Mouse (Mus musculus): Measurements from ENCODE around the gene Gm26920. TPM values are rescaled to one million over a fixed set of nuclear protein-coding genes. Genes with fewer than 3 reads are reported as not detected.
"Not testable (repeated sequence)": the region's sequence is repeated elsewhere in the genome, so short reads cannot be mapped to it uniquely, and the experiment has no call there.

Gene Gm26920
- polyA plus RNA-seq (2014; fragmentation: Nextera tagmentation; extraction: Ambion mirVana) = 3.6 and 4.8 TPM in 2 replicates

DNA sequence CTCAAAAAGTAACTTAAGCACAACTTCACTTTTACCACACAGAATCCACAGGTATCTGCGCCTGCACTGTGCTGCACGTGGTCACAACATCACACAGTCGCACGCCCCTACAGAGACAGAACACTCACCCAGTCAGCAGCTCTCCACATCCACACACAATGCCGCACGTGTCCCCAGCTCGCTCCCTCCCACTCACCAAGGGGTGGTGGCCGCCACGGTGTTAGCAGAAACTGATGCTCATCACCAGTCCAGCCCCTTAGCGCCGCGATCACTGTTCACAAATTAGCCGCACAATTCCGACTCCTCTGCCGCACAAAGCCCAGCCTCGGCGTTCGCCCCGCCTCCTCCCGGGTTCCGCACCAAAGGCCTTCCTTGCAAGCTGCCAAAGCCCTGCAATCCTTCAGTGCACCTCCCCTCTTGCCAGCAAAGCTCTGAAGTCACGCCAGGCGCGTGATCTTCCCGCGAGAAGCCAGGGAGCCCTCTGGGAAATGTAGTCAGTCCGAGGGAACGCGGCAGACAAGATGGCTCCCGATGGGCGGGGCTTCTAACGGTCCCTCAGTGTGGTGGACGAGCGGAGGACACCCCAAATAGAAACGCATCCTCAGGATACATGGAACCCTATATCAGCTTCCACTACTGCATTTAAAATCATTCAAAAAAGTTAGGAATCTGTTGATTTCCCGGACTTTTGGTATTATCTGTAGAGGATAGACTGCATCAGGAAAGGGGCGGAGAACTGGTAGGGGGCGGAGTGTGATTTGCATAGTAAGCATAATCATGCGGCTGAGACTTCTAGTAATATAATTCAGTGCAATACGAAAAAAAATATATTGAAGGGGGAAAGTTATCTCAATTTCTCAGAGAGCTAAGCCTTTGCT is at the start of gene Gm26920, which contains the start of gene Zfp566:
Gene Gm26920, minus strand, starts transcription at position 319 of the 878 bp plus-strand sequence.
Gene Zfp566, minus strand, starts transcription at position 436 of the 878 bp plus-strand sequence.
- Histone ChIP-seq H3K36me3 (replicated peaks; ENCODE audit: control insufficient read depth, insufficient read depth, low read depth, low read length) (peaks cover 5% of the 10 kb centered on the region), H3K4me3 (ENCODE audit: low read depth, low read length) (peak within 1 kb of the TSS; percentile 64), H3K4me1 (ENCODE audit: control insufficient read depth, insufficient read depth, low read length) (peaks cover 2% of the 10 kb centered on the region; the same call in 1 of the 2 replicates), H3K9me3 (replicated peaks; ENCODE audit: control insufficient read depth, low read length) (no peaks in the 10 kb centered on the region), H3K9ac (replicated peaks; ENCODE audit: low read length) (peak within 1 kb of the TSS; percentile 70), H3K27ac (replicated peaks; ENCODE audit: low read depth, low read length) (peak within 1 kb of the TSS; percentile 72; the same call in 1 of the 2 replicates), H3K4me2 (ENCODE audit: low read depth, low read length) (peak within 1 kb of the TSS; percentile 74), H3K27me3 (ENCODE audit: control insufficient read depth, insufficient read depth, low read length) (no peaks in the 10 kb centered on the region)
- ATAC-seq (replicated peaks; ENCODE audit: insufficient number of reproducible peaks, low FRiP score, low TSS enrichment, low read depth) (peak; percentile 85), DNase-seq (ENCODE audit: low spot score) (peak; percentile 99)
- under 1% methylated on average over 40 of the region's 40 CpGs for WGBS

DNA sequence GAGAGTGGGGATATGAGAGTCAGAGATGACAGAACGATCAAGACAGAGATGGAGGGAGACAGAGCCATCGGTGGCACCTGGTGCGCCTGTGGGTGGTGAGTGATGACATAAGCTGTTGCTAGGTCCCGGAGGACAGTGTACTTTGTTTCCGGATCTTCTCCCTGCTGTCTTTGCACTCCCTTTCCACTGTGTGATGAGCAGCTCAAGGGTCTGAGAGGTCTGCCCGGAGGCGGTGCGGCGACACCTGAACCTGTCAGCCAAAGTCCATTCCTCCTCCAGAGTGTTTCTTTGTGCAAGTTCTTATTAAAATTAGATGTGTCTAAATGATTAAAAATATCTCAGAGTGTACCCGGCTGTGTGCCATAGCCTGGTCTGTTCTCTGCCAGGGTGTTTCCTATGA is 46.6 kb upstream of the Gm26920 start:
- no peaks in the 10 kb centered on the region for H3K27me3 ChIP-seq (ENCODE audit: control insufficient read depth, insufficient read depth, low read length)
- peaks cover 11% of the 10 kb centered on the region for H3K36me3 ChIP-seq (replicated peaks; ENCODE audit: control insufficient read depth, insufficient read depth, low read depth, low read length)
- no peak overlapping the region for H3K27ac ChIP-seq (replicated peaks; ENCODE audit: low read depth, low read length)
- DNase-seq (ENCODE audit: low spot score) (no peak), ATAC-seq (replicated peaks; ENCODE audit: insufficient number of reproducible peaks, low FRiP score, low TSS enrichment, low read depth) (no peak)
- no peak overlapping the region for H3K9ac ChIP-seq (replicated peaks; ENCODE audit: low read length)
- 88% methylated on average over 10 of the region's 10 CpGs for WGBS
- H3K4me2 ChIP-seq (ENCODE audit: low read depth, low read length) = no peak overlapping the region
- H3K9me3 ChIP-seq (replicated peaks; ENCODE audit: control insufficient read depth, low read length) = no peaks in the 10 kb centered on the region; the same call in 1 of the 2 replicates
- no peak overlapping the region for H3K4me3 ChIP-seq (ENCODE audit: low read depth, low read length)
- no peaks in the 10 kb centered on the region for H3K4me1 ChIP-seq (ENCODE audit: control insufficient read depth, insufficient read depth, low read length)

DNA sequence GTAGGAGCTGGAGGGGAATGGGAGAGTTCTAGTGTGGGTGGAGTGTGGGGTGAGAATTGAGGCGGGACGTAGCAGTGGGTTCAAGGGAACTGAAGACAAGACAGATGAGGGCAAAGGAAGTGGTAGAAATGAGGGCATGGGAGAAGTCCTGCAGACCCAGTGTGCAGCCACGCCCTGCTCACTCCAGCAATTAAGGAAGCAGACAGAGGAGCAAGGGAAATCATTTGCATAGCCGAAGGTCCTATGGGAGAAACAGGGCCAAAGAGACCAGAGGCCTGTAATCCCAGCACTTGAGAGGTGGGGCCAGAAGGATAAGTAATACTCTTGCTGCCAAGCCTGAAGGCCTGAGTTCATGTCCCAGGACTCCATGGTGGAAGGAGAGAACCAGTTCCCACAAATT is 42.2 kb upstream of the Gm26920 start:
- DNase-seq (ENCODE audit: low spot score) = no peak
- WGBS = 91% methylated on average over 4 of the region's 4 CpGs
- Histone ChIP-seq H3K4me2 (ENCODE audit: low read depth, low read length) (no peak overlapping the region), H3K36me3 (replicated peaks; ENCODE audit: control insufficient read depth, insufficient read depth, low read depth, low read length) (peaks cover 13% of the 10 kb centered on the region), H3K9me3 (replicated peaks; ENCODE audit: control insufficient read depth, low read length) (no peaks in the 10 kb centered on the region; the same call in 1 of the 2 replicates), H3K27ac (replicated peaks; ENCODE audit: low read depth, low read length) (no peak overlapping the region), H3K27me3 (ENCODE audit: control insufficient read depth, insufficient read depth, low read length) (no peaks in the 10 kb centered on the region), H3K4me3 (ENCODE audit: low read depth, low read length) (no peak overlapping the region), H3K4me1 (ENCODE audit: control insufficient read depth, insufficient read depth, low read length) (no peaks in the 10 kb centered on the region), H3K9ac (replicated peaks; ENCODE audit: low read length) (no peak overlapping the region)
- no peak for ATAC-seq (replicated peaks; ENCODE audit: insufficient number of reproducible peaks, low FRiP score, low TSS enrichment, low read depth)

DNA sequence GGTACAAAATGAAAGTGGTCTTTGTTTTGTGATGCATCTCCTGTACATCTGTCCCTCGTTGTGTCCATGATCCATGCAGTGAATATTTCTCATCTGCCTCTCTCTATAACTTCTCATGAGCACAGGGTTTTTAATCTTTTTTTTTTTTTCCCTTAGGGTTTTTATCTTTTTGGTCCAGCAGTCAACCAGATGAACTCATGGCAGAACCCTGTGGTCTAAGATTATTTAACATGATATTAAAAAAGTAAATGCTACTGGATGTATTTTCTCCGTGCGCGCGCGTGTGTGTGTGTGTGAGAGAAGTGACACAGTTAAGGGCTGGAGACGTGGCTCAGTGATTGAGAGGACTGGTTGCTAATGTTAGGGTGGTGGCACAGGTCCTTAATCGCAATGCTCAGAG is 39.7 kb upstream of the Gm26920 start:
- no peak overlapping the region for H3K9ac ChIP-seq (replicated peaks; ENCODE audit: low read length)
- H3K4me3 ChIP-seq (ENCODE audit: low read depth, low read length) = no peak overlapping the region
- H3K4me1 ChIP-seq (ENCODE audit: control insufficient read depth, insufficient read depth, low read length) = no peaks in the 10 kb centered on the region
- no peak overlapping the region for H3K27ac ChIP-seq (replicated peaks; ENCODE audit: low read depth, low read length)
- peaks cover 13% of the 10 kb centered on the region for H3K36me3 ChIP-seq (replicated peaks; ENCODE audit: control insufficient read depth, insufficient read depth, low read depth, low read length)
- no peak overlapping the region for H3K4me2 ChIP-seq (ENCODE audit: low read depth, low read length)
- ATAC-seq (replicated peaks; ENCODE audit: insufficient number of reproducible peaks, low FRiP score, low TSS enrichment, low read depth) (no peak), DNase-seq (ENCODE audit: low spot score) (no peak)
- WGBS = 95% methylated on average over 8 of the region's 8 CpGs
- H3K9me3 ChIP-seq (replicated peaks; ENCODE audit: control insufficient read depth, low read length) = no peaks in the 10 kb centered on the region; the same call in 1 of the 2 replicates
- no peaks in the 10 kb centered on the region for H3K27me3 ChIP-seq (ENCODE audit: control insufficient read depth, insufficient read depth, low read length)

DNA sequence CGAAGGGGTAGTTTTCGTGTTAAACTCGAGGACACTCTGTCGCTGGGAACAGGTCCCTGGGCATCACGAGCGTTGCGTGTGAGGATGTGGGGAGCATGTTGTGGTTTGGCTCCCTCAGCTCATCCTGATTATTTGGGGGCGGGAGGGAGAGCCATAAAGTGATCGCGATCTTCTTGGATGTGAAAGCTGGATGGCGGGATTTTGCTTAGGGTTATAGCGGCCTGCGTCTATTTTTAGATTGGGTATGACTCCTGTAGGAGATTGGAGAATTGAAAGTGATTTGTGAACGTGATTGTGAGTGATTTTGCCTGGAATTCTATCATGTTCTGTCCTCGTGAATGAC is 31.9 kb upstream of the Gm26920 start:
- peak overlapping the region; percentile 57 for H3K4me3 ChIP-seq (ENCODE audit: low read depth, low read length)
- no peaks in the 10 kb centered on the region for H3K36me3 ChIP-seq (replicated peaks; ENCODE audit: control insufficient read depth, insufficient read depth, low read depth, low read length)
- H3K27ac ChIP-seq (replicated peaks; ENCODE audit: low read depth, low read length) = 0 out of 2 replicates have a peak overlapping the region, but pooled peaks have one; percentile 48
- no peaks in the 10 kb centered on the region for H3K9me3 ChIP-seq (replicated peaks; ENCODE audit: control insufficient read depth, low read length)
- H3K4me2 ChIP-seq (ENCODE audit: low read depth, low read length) = peak overlapping the region; percentile 78
- no peaks in the 10 kb centered on the region for H3K27me3 ChIP-seq (ENCODE audit: control insufficient read depth, insufficient read depth, low read length)
- no peaks in the 10 kb centered on the region for H3K4me1 ChIP-seq (ENCODE audit: control insufficient read depth, insufficient read depth, low read length)
- peak overlapping the region; percentile 70 for H3K9ac ChIP-seq (replicated peaks; ENCODE audit: low read length)
- ATAC-seq (replicated peaks; ENCODE audit: insufficient number of reproducible peaks, low FRiP score, low TSS enrichment, low read depth) (no peak; the same call in 1 of the 2 replicates), DNase-seq (ENCODE audit: low spot score) (peak; percentile 36)
- 8% methylated on average over 15 of the region's 15 CpGs for WGBS

DNA sequence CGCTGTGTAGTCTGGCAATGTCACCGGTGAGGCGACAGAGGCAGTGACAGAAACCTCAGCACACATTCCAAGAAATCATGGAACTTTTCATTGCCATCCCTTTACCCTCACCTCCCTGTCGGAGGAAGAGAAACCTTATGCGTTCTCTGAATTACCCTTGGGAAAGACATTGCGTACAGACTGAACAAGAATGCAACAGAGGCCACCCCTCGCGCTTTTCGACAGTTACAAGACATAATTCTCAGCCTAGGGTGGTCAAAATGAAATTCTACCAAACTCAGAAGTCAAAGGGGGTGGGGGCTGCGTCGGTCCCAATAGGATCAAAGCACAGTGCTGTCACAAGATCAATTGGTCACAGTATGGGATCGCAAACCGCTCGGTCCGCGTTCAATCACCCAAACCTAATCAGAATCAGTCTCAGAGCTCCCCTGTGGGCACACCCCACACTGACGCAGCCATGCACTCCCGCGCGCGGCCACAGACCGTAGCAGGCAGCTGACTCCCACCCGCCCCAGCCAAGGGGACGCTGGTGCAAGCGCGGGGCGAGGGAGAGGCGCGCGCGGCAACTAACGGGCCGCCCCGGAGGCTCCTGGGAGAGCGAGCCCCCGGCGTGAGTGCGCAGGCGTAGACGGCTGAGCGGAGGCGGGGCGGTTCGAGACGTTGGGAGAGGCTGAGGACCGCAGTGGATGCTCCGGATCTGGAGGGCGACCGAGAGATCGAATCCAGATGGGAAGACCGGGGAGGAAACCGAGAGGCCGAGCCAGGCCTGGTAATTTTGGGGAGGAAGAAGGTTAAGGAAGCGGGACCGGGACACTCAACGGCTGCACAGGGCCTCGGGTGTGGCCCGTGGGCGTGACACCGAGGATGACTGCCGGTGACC is 31.3 kb upstream of the Gm26920 start, which contains the start of gene Zfp382:
Gene Zfp382, plus strand, starts transcription at position 635 of the 880 bp plus-strand sequence.
- H3K9me3 ChIP-seq (replicated peaks; ENCODE audit: control insufficient read depth, low read length) = no peaks in the 10 kb centered on the region
- WGBS = under 1% methylated on average over 60 of the region's 61 CpGs
- no peaks in the 10 kb centered on the region for H3K27me3 ChIP-seq (ENCODE audit: control insufficient read depth, insufficient read depth, low read length)
- ATAC-seq (replicated peaks; ENCODE audit: insufficient number of reproducible peaks, low FRiP score, low TSS enrichment, low read depth) = peak; percentile 96
- peak within 1 kb of the TSS; percentile 70 for H3K9ac ChIP-seq (replicated peaks; ENCODE audit: low read length)
- no peaks in the 10 kb centered on the region for H3K4me1 ChIP-seq (ENCODE audit: control insufficient read depth, insufficient read depth, low read length)
- H3K36me3 ChIP-seq (replicated peaks; ENCODE audit: control insufficient read depth, insufficient read depth, low read depth, low read length) = no peaks in the 10 kb centered on the region
- H3K27ac ChIP-seq (replicated peaks; ENCODE audit: low read depth, low read length) = peak within 1 kb of the TSS; percentile 48; the same call in 1 of the 2 replicates
- peak within 1 kb of the TSS; percentile 78 for H3K4me2 ChIP-seq (ENCODE audit: low read depth, low read length)
- peak within 1 kb of the TSS; percentile 57 for H3K4me3 ChIP-seq (ENCODE audit: low read depth, low read length)
- DNase-seq (ENCODE audit: low spot score) = peak; percentile 94

DNA sequence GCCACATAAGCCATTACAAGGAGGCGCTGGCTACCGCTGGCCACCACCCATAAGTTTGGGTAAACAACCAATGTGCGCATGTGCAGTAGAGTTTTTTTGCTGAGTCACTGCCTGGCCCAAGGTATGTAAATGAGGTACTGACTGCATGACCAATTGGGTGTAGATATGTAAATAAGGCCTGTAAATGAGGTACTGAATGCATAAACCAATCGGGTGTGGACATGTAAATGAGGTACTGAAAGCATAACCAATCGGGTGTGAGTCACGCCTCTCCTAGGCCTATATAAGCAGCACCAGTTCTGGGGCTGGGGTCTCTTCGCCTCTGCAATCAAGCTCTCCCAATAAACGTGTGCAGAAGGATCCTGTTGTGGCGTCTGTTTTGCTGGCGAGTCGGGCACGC is 27.7 kb upstream of the Gm26920 start:
- H3K4me2 ChIP-seq (ENCODE audit: low read depth, low read length); H3K4me1 ChIP-seq (ENCODE audit: control insufficient read depth, insufficient read depth, low read length); H3K36me3 ChIP-seq (replicated peaks; ENCODE audit: control insufficient read depth, insufficient read depth, low read depth, low read length); DNase-seq (ENCODE audit: low spot score); H3K27ac ChIP-seq (replicated peaks; ENCODE audit: low read depth, low read length); H3K27me3 ChIP-seq (ENCODE audit: control insufficient read depth, insufficient read depth, low read length); H3K4me3 ChIP-seq (ENCODE audit: low read depth, low read length); H3K9me3 ChIP-seq (replicated peaks; ENCODE audit: control insufficient read depth, low read length); ATAC-seq (replicated peaks; ENCODE audit: insufficient number of reproducible peaks, low FRiP score, low TSS enrichment, low read depth); H3K9ac ChIP-seq (replicated peaks; ENCODE audit: low read length): not testable (repeated sequence)
- 93% methylated on average over 12 of the region's 12 CpGs for WGBS
